In genomic region chr9:52917516-52917915, GRCm38 (mm10) we compare ENCODE assay signal across 21 mouse cellular contexts.
DNase-seq lines count a peak whose midpoint lies in the region; ATAC-seq and TF ChIP-seq lines count a peak whose summit lies in the region.
"Had no signal": no experiment of that assay in that cellular context is flagged by ENCODE, and none has a peak within 500 bp of the region (broad histone marks: within the 10 kb centered on the region; RNA-seq: fewer than 3 reads in every experiment).

No protein-coding gene starts in this region.

- H3K27ac ChIP-seq in embryonic fibroblast, embryonic 13.5 days (ENCODE audit: insufficient read depth, low read length), result peak overlapping the region; percentile 28; the same call in 1 of the 2 replicates
- H3K27ac ChIP-seq: forebrain, embryonic 10.5 days; heart, embryonic 15.5 days; hindbrain, embryonic 12.5 days; limb, embryonic 13.5 days; liver, embryonic 14.5 days; lung, embryonic 15.5 days; midbrain, embryonic 13.5 days; neural tube, embryonic 13.5 days had no signal

- no peak for TF ChIP-seq POLR2A in embryonic fibroblast, embryonic 13.5 days (IDR thresholded peaks at IDR 0.05; ENCODE audit: low read depth, low read length)

- TF ChIP-seq CTCF in embryonic fibroblast, embryonic 13.5 days (IDR thresholded peaks at IDR 0.05; ENCODE audit: borderline replicate concordance, insufficient read depth, low read length), result no peak

- intact Hi-C loops in left cerebral cortex, postnatal 36 days (cut with DNase I), result no loop called here

- no peaks in the 10 kb centered on the region for H3K4me1 ChIP-seq in embryonic fibroblast, embryonic 13.5 days (ENCODE audit: control insufficient read depth, insufficient read depth, low read length)
- H3K4me1 ChIP-seq: forebrain, embryonic 10.5 days; heart, embryonic 15.5 days; hindbrain, embryonic 12.5 days; limb, embryonic 13.5 days; lung, embryonic 15.5 days; midbrain, embryonic 13.5 days; neural tube, embryonic 13.5 days had no signal

- no peak overlapping the region for H3K4me3 ChIP-seq in embryonic fibroblast, embryonic 13.5 days (ENCODE audit: insufficient read depth, low read length)
- H3K4me3 ChIP-seq: forebrain, embryonic 10.5 days; heart, embryonic 15.5 days; hindbrain, embryonic 12.5 days; limb, embryonic 13.5 days; lung, embryonic 15.5 days; midbrain, embryonic 13.5 days; neural tube, embryonic 13.5 days had no signal

- peak; percentile 80 for ATAC-seq in frontal cortex, adult (ENCODE audit: low TSS enrichment)
- ATAC-seq: inflammation-experienced regulatory T-cells, adult 6 months; midbrain, embryonic 13.5 days had no signal

- DNase-seq in frontal cortex, postnatal 10 days (ENCODE audit: low spot score in 2 of 2), result no peak
- peak; percentile 19 to 35 for DNase-seq in left cerebral cortex, postnatal 36 days (ENCODE audit: low spot score in 2 of 2)
- no peak for DNase-seq in left cerebral cortex, adult 11 months (ENCODE audit: low spot score)
- DNase-seq in NIH3T3 (ENCODE audit: low read depth), result peak; percentile 78
- no peak for DNase-seq in liver
- DNase-seq: B cell, adult 2 months; cerebellum, postnatal 10 days; kidney, adult 8-10 months; kidney, postnatal 25 days; thymus, adult 18-20 months had no signal

Comparison
In these comparisons a context has a peak if more than half of its experiments do, and no peak if none do; other contexts are left out.
1. DNase-seq: peak in left cerebral cortex, postnatal 36 days (2 of 2) and NIH3T3 (single experiment); none in frontal cortex, postnatal 10 days (0 of 2), left cerebral cortex, adult 11 months (single experiment) and liver (single experiment).